Mouse (Mus musculus) liver, embryonic 14.5 days (tissue): ENCODE data around the gene Pnlip.

Source experiments
- CTCF ChIP-seq: IDR thresholded peaks from 2 replicates; pipeline ENCODE4 v1.5.1; 2016; ENCODE audit warnings: antibody characterized with exemption, low read depth, control low read depth
- EP300 ChIP-seq: IDR thresholded peaks from 2 replicates; pipeline ENCODE4 v1.6.1; 2016; ENCODE audit warnings: antibody characterized with exemption, low read depth

GRCm38 (mm10) chr19:58664901-58665300 is 12.6 kb downstream of the Pnlip start:
- no peak for TF ChIP-seq EP300
- TF ChIP-seq CTCF: no peak
